29 mouse cellular contexts compared by ENCODE assay signal in the genomic region with DNA sequence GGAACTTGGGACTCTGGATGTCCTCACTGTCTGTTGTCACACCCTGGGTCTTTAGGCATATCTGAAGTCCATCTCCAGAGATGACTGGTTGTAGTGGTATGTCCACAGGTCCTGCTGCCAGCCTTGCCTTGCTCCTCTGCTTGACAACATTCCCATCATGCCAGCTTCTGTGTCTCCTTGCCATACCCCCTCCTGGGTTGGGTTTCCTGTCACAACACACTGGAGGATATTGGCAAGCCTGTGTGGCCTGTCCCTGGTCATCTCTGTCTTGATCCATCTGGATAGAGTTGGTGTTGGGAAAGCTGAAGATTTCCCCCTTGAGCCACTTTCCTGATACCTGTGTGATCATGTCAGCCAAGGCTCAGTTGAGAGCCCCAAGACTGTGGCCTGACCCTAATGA. TPM values are rescaled to one million over a fixed set of nuclear protein-coding genes. Genes with fewer than 3 reads are reported as not detected.
DNase-seq lines count a peak whose midpoint lies in the region; ATAC-seq and TF ChIP-seq lines count a peak whose summit lies in the region.
"Had no signal": no experiment of that assay in that cellular context is flagged by ENCODE, and none has a peak within 500 bp of the region (broad histone marks: within the 10 kb centered on the region; RNA-seq: fewer than 3 reads in every experiment).

No protein-coding gene starts in this region.

- H3K4me2 ChIP-seq in lung, postnatal 0 days (replicated peaks; ENCODE audit: low read depth, low read length) = no peak overlapping the region
- peak overlapping the region; percentile 18 for H3K4me2 ChIP-seq in myocyte (ENCODE audit: low read depth)
- H3K4me2 ChIP-seq: embryonic facial prominence, embryonic 15.5 days; midbrain, embryonic 12.5 days had no signal

- no peak overlapping the region for H3K9ac ChIP-seq in lung, postnatal 0 days (replicated peaks; ENCODE audit: low read depth)
- H3K9ac ChIP-seq: embryonic facial prominence, embryonic 15.5 days; midbrain, embryonic 12.5 days had no signal

- intact Hi-C loops in gastrocnemius, adult 2 months (cut with DNase I) = no loop called here
- intact Hi-C loops in gastrocnemius, postnatal 36 days (cut with DNase I) = loop anchor here (5.0 kb wide), 1 partner anchor 43 kb away; no protein-coding TSS in a partner anchor

- no peaks in the 10 kb centered on the region for H3K36me3 ChIP-seq in lung, postnatal 0 days (ENCODE audit: insufficient read depth, low read length)
- no peaks in the 10 kb centered on the region for H3K36me3 ChIP-seq in myocyte (ENCODE audit: control insufficient read depth, insufficient read depth)

- H3K27me3 ChIP-seq in lung, postnatal 0 days (replicated peaks; ENCODE audit: insufficient read depth, low read length) = no peaks in the 10 kb centered on the region
- no peaks in the 10 kb centered on the region for H3K27me3 ChIP-seq in myocyte (ENCODE audit: control insufficient read depth, insufficient read depth, insufficient read length)
- H3K27me3 ChIP-seq: embryonic facial prominence, embryonic 15.5 days; midbrain, embryonic 12.5 days had no signal

- no peaks in the 10 kb centered on the region for H3K9me3 ChIP-seq in lung, postnatal 0 days (ENCODE audit: low read length)
- H3K9me3 ChIP-seq: embryonic facial prominence, embryonic 15.5 days; midbrain, embryonic 12.5 days had no signal

- no peak for TF ChIP-seq POLR2A in myocyte (IDR thresholded peaks at IDR 0.05; ENCODE audit: insufficient read length, low read depth)

- no peak for TF ChIP-seq EP300 in lung, postnatal 0 days (IDR thresholded peaks at IDR 0.05)

- peaks cover 4% of the 10 kb centered on the region; the same call in 1 of the 2 replicates for H3K4me1 ChIP-seq in lung, postnatal 0 days (ENCODE audit: insufficient read depth, low read depth, low read length)

- no peak for TF ChIP-seq CTCF in gastrocnemius, adult 2 months (IDR thresholded peaks at IDR 0.05)
- no peak for TF ChIP-seq CTCF in lung, postnatal 0 days (IDR thresholded peaks at IDR 0.05)

- H3K27ac ChIP-seq in gastrocnemius, adult 2 months = peak overlapping the region; percentile 59
- no peak overlapping the region for H3K27ac ChIP-seq in lung, postnatal 0 days (ENCODE audit: low read length)
- H3K27ac ChIP-seq: embryonic facial prominence, embryonic 15.5 days; hindbrain, postnatal 0 days; midbrain, embryonic 12.5 days had no signal

- DNase-seq in gastrocnemius, adult 2 months = no peak
- DNase-seq in gastrocnemius, postnatal 36 days = no peak
- DNase-seq in lung, postnatal 36 days = peak; percentile 45
- no peak for DNase-seq in lung, postnatal 0 days (ENCODE audit: low spot score)
- DNase-seq in cerebellum, adult 9-10 months = peak; percentile 86
- no peak for DNase-seq in urinary bladder, postnatal 4 days (ENCODE audit: low spot score in 2 of 2)
- no peak for DNase-seq in embryo, embryonic 9.5 days (ENCODE audit: extremely low spot score)
- DNase-seq: adrenal gland, postnatal 14 days; gastrocnemius, postnatal 10 days; heart, adult 18-20 months; kidney, postnatal 4 days had no signal

- peaks cover 46% of the 10 kb centered on the region for H3K79me2 ChIP-seq in myocyte (ENCODE audit: control insufficient read depth, insufficient read depth)

- H3ac ChIP-seq in myocyte (ENCODE audit: control insufficient read depth, insufficient read length) = no peak overlapping the region

- no peak overlapping the region for H3K4me3 ChIP-seq in gastrocnemius, adult 2 months
- H3K4me3 ChIP-seq in lung, postnatal 0 days (ENCODE audit: low read depth, low read length) = no peak overlapping the region
- no peak overlapping the region for H3K4me3 ChIP-seq in myocyte
- H3K4me3 ChIP-seq: embryonic facial prominence, embryonic 15.5 days; midbrain, embryonic 12.5 days had no signal

- ATAC-seq in lung, postnatal 0 days = no peak
- ATAC-seq: forebrain, embryonic 14.5 days; hindbrain, postnatal 0 days; intestine, postnatal 0 days had no signal

TF ChIP-seq in myocyte, 11 proteins besides CTCF, POLR2A, EP300 and RAD21:
- no peak for TF ChIP-seq E2F4 (IDR thresholded peaks at IDR 0.05; ENCODE audit: insufficient read depth)
- no peak for TF ChIP-seq CEBPB (IDR thresholded peaks at IDR 0.05; ENCODE audit: insufficient read depth, poor library complexity, severe bottlenecking)
- TF ChIP-seq SRF (IDR thresholded peaks at IDR 0.05; ENCODE audit: control insufficient read depth, insufficient read length, low read depth) = no peak
- TF ChIP-seq REST (IDR thresholded peaks at IDR 0.05; ENCODE audit: insufficient read depth, insufficient read length) = no peak
- TF ChIP-seq MYOD1 (IDR thresholded peaks at IDR 0.05; ENCODE audit: control insufficient read depth in 1 of 3, insufficient read length in 2 of 3, low read depth in 2 of 3) = no peak
- TF ChIP-seq MYOG (IDR thresholded peaks at IDR 0.05; ENCODE audit: control insufficient read depth in 1 of 3, insufficient read depth in 1 of 3, insufficient read length in 2 of 3, low read depth in 2 of 3) = no peak
- TF ChIP-seq TCF12 (IDR thresholded peaks at IDR 0.05; ENCODE audit: insufficient read depth, poor library complexity, severe bottlenecking) = no peak
- TF ChIP-seq TCF3 (IDR thresholded peaks at IDR 0.05; ENCODE audit: insufficient read length, low read depth) = no peak
- no peak for TF ChIP-seq USF1 (IDR thresholded peaks at IDR 0.05; ENCODE audit: low read depth)
- TF ChIP-seq POLR2AphosphoS2 (IDR thresholded peaks at IDR 0.05; ENCODE audit: insufficient read length, low read depth) = no peak
- no peak for TF ChIP-seq MAX (IDR thresholded peaks at IDR 0.05; ENCODE audit: low read depth)

RNA-seq across cellular contexts. Expression of gene Kdm4b, which starts 14.9 kb away (rescaled TPM):
- total RNA-seq in gastrocnemius, adult 2 months (2021) = 10 to 100 TPM; 25.6 to 27.3 TPM
- total RNA-seq in gastrocnemius, postnatal 36 days (2021) = 10 to 100 TPM; 26.0 to 29.8 TPM
- 19.7 and 22.4 TPM in 2 replicates for polyA plus RNA-seq in lung, postnatal 0 days (2015; fragmentation: Nextera tagmentation; extraction: Ambion mirVana)
- polyA plus RNA-seq in myocyte (2012; fragmentation: generic; extraction: Trizol) = 31.3 TPM

RNA-seq across cellular contexts. Expression of gene Uhrf1, which starts 37.6 kb away (rescaled TPM):
- 1 to 10 TPM; 1.3 to 2.1 TPM for total RNA-seq in gastrocnemius, adult 2 months (2021)
- total RNA-seq in gastrocnemius, postnatal 36 days (2021) = 1 to 10 TPM; 1.4 to 3.0 TPM
- polyA plus RNA-seq in lung, postnatal 0 days (2015; fragmentation: Nextera tagmentation; extraction: Ambion mirVana) = 7.0 and 8.4 TPM in 2 replicates
- polyA plus RNA-seq in myocyte (2012; fragmentation: generic; extraction: Trizol) = 18.4 TPM

RNA-seq across cellular contexts. Expression of gene Arrdc5, which starts 40.6 kb away (rescaled TPM):
- total RNA-seq in gastrocnemius, adult 2 months (2021) = not detected
- not detected for total RNA-seq in gastrocnemius, postnatal 36 days (2021)
- not detected in 2 replicates for polyA plus RNA-seq in lung, postnatal 0 days (2015; fragmentation: Nextera tagmentation; extraction: Ambion mirVana)
- not detected for polyA plus RNA-seq in myocyte (2012; fragmentation: generic; extraction: Trizol)
- total RNA-seq: adrenal gland, postnatal 14 days; gastrocnemius, postnatal 10 days; heart, adult 18-20 months; hematopoietic stem cell, adult 5-6 weeks; hindbrain, postnatal 0 days; layer of hippocampus, postnatal 14 days; left cerebral cortex, adult 8-10 months; liver, adult 2 months; neutrophil, adult 5-6 weeks had no signal
- polyA plus RNA-seq: brain, embryonic 14.5 days; embryonic facial prominence, embryonic 15.5 days; forebrain, embryonic 14.5 days; hindbrain, postnatal 0 days; intestine, postnatal 0 days; kidney, embryonic 16.5 days; limb, embryonic 11.5 days; liver, adult 2 months; liver, embryonic 16.5 days; lung, embryonic 16.5 days; midbrain, embryonic 12.5 days; small intestine, adult 2 months; urinary bladder, adult 2 months had no signal

RNA-seq across cellular contexts. Expression of gene Plin3, which starts 48.0 kb away (rescaled TPM):
- 10 to 100 TPM; 42.4 to 75.0 TPM for total RNA-seq in gastrocnemius, adult 2 months (2021)
- total RNA-seq in gastrocnemius, postnatal 36 days (2021) = 10 to 100 TPM; 44.4 to 45.7 TPM
- polyA plus RNA-seq in lung, postnatal 0 days (2015; fragmentation: Nextera tagmentation; extraction: Ambion mirVana) = 95.3 and 99.3 TPM in 2 replicates
- 44.8 TPM for polyA plus RNA-seq in myocyte (2012; fragmentation: generic; extraction: Trizol)

Comparison
In these comparisons a context has a peak if more than half of its experiments do, and no peak if none do; other contexts are left out.
1. DNase-seq: peak in lung, postnatal 36 days (single experiment) and cerebellum, adult 9-10 months (single experiment); none in gastrocnemius, adult 2 months (single experiment), gastrocnemius, postnatal 36 days (0 of 2), lung, postnatal 0 days (single experiment), urinary bladder, postnatal 4 days (0 of 2) and embryo, embryonic 9.5 days (single experiment).